Mouse (Mus musculus) liver, embryonic 12.5 days (tissue): ENCODE measurements around the gene Zfp820. TPM values are rescaled to one million over a fixed set of nuclear protein-coding genes. Genes with fewer than 3 reads are reported as not detected.
"Not testable (repeated sequence)": the region's sequence is repeated elsewhere in the genome, so short reads cannot be mapped to it uniquely, and the experiment has no call there.

Source experiments
- ATAC-seq: fragments of 200-750 bp; cut with Nextera tagmentation; 2 replicates; pipeline ENCODE4 v1.8.0; 2017; ENCODE audit warnings: moderate number of reproducible peaks, mild to moderate bottlenecking, moderate library complexity
- H3K27ac ChIP-seq: fragments of 300-500 bp; sonication (generic); 2 replicates; pipeline ENCODE4 v1.5.1; 2016; ENCODE audit warnings: mild to moderate bottlenecking
- H3K27me3 ChIP-seq: fragments of 300-500 bp; sonication (generic); replicated peaks from 2 replicates; pipeline ENCODE4 v1.6.1; 2016; ENCODE audit warnings: mild to moderate bottlenecking, moderate library complexity
- H3K36me3 ChIP-seq: fragments of 300-500 bp; sonication (generic); 2 replicates; pipeline ENCODE4 v1.6.1; 2016; ENCODE audit warnings: mild to moderate bottlenecking, moderate library complexity
- H3K4me1 ChIP-seq: fragments of 300-500 bp; sonication (generic); 2 replicates; pipeline ENCODE4 v1.6.1; 2016
- H3K4me2 ChIP-seq: fragments of 300-500 bp; sonication (generic); 2 replicates; pipeline ENCODE4 v1.6.1; 2016; ENCODE audit warnings: mild to moderate bottlenecking, moderate library complexity
- H3K4me3 ChIP-seq: fragments of 300-500 bp; sonication (generic); 2 replicates; pipeline ENCODE4 v1.5.1; 2016; ENCODE audit warnings: mild to moderate bottlenecking, moderate library complexity
- H3K9ac ChIP-seq: fragments of 300-500 bp; sonication (generic); 2 replicates; pipeline ENCODE4 v1.6.1; 2016; ENCODE audit warnings: mild to moderate bottlenecking, moderate library complexity
- H3K9me3 ChIP-seq: fragments of 300-500 bp; sonication (generic); replicated peaks from 2 replicates; pipeline ENCODE4 v1.6.1; 2016; ENCODE audit warnings: mild to moderate bottlenecking, moderate library complexity
- WGBS: fragments of 180-500 bp; shearing (Covaris S2); methylation state at CpG from one replicate; pipeline ENCODE4 v1.1.7; 2016; ENCODE audit not compliant: insufficient replicate concordance; 5-methylcytosine and 5-hydroxymethylcytosine counted together
- polyA plus RNA-seq: library from polyadenylated mRNA; unstranded; fragments of >200 nt; fragmentation: Nextera tagmentation; extraction: Ambion mirVana; gene quantifications from 2 replicates; pipeline ENCODE4 v1.2.1, GENCODE M21; 2016

Zfp820 gene
- 2.3 TPM in 2 replicates for polyA plus RNA-seq

- WGBS: 3% methylated on average over 22 of the region's 22 CpGs
- Histone ChIP-seq H3K36me3 (no peaks in the 10 kb centered on the region), H3K27ac (peak within 1 kb of the TSS; percentile 72), H3K4me3 (peak within 1 kb of the TSS; percentile 70), H3K27me3 (no peaks in the 10 kb centered on the region), H3K9ac (peak within 1 kb of the TSS; percentile 72), H3K4me1 (peaks cover 5% of the 10 kb centered on the region; the same call in 1 of the 2 replicates), H3K4me2 (peak within 1 kb of the TSS; percentile 73), H3K9me3 (no peaks in the 10 kb centered on the region)
- ATAC-seq: peak; percentile 93
Measured at GRCm38 (mm10) chr17:21845545-21846321, at the start of gene Zfp820. Gene Zfp820, minus strand, starts transcription at chr17:21845772.

GRCm38 (mm10) chr17:21871256-21871655 lies 25.7 kb upstream of the Zfp820 start:
- no peaks in the 10 kb centered on the region for H3K27me3 ChIP-seq
- H3K9ac ChIP-seq: no peak overlapping the region
- H3K4me2 ChIP-seq: no peak overlapping the region
- WGBS: 62% methylated on average over 1 of the region's 1 CpGs
- H3K27ac ChIP-seq: no peak overlapping the region
- H3K4me1 ChIP-seq: no peaks in the 10 kb centered on the region
- ATAC-seq: no peak
- H3K4me3 ChIP-seq: no peak overlapping the region
- no peaks in the 10 kb centered on the region for H3K9me3 ChIP-seq
- H3K36me3 ChIP-seq: no peaks in the 10 kb centered on the region

DNA sequence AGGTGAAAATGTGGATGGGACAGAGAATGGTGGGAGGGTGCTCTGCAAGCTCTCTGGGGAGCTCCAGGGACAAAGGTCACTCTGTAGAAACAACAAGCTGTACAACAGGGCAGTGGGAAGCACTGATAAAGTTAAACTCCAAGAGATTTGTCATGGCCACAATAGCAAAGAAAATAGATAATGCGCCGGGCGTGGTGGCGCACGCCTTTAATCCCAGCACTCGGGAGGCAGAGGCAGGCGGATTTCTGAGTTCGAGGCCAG lies 680 bp upstream of the Zfp820 start:
- not testable (repeated sequence) for H3K27me3 ChIP-seq, H3K9me3 ChIP-seq, H3K36me3 ChIP-seq, H3K27ac ChIP-seq, H3K4me1 ChIP-seq, H3K4me3 ChIP-seq, H3K9ac ChIP-seq
- H3K4me2 ChIP-seq: peak overlapping the region; percentile 73; the same call in 1 of the 2 replicates
- 71% methylated on average over 8 of the region's 8 CpGs for WGBS
- ATAC-seq: peak; percentile 52; the same call in 1 of the 2 replicates

- Histone ChIP-seq H3K9me3 (no peaks in the 10 kb centered on the region), H3K4me2 (no peak overlapping the region), H3K27me3 (no peaks in the 10 kb centered on the region), H3K27ac (no peak overlapping the region), H3K9ac (no peak overlapping the region), H3K4me1 (no peaks in the 10 kb centered on the region), H3K4me3 (no peak overlapping the region), H3K36me3 (no peaks in the 10 kb centered on the region)
- ATAC-seq: no peak
- WGBS: 44% methylated on average over 2 of the region's 2 CpGs
Measured at GRCm38 (mm10) chr17:21838510-21838909, 7.1 kb downstream of the Zfp820 start.

GRCm38 (mm10) chr17:21801373-21801772 lies 44.2 kb downstream of the Zfp820 start:
- not testable (repeated sequence) for H3K4me1 ChIP-seq, H3K4me3 ChIP-seq, H3K4me2 ChIP-seq, H3K27ac ChIP-seq, H3K27me3 ChIP-seq, H3K9me3 ChIP-seq, ATAC-seq, H3K9ac ChIP-seq, H3K36me3 ChIP-seq
- 31% methylated on average over 19 of the region's 19 CpGs for WGBS

DNA sequence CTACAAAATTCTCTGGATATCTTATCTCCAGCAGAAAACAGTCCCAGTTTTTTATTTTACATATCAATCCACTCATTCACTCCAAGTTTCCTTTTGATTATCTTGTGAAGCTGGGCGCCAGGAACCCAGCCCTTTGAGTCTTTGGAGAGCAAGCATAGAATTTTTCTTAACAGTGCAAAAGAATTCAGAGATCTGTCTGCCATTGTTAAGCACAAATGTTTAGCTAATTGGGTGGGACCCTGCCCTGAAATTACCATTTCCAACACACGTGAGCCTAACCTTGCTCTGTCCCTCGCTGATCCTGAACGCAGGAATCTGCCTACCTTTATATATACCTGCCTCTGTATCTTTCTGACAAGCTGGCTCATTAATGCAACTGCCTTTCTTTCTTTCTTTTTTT lies 53.3 kb downstream of the Zfp820 start:
- Histone ChIP-seq H3K36me3 (no peaks in the 10 kb centered on the region), H3K9ac (no peak overlapping the region), H3K4me3 (no peak overlapping the region), H3K27me3 (no peaks in the 10 kb centered on the region), H3K27ac (no peak overlapping the region), H3K9me3 (no peaks in the 10 kb centered on the region), H3K4me2 (no peak overlapping the region), H3K4me1 (no peaks in the 10 kb centered on the region)
- ATAC-seq: no peak
- WGBS: 66% methylated on average over 4 of the region's 4 CpGs

GRCm38 (mm10) chr17:21770336-21770735 lies 75.2 kb downstream of the Zfp820 start:
- H3K9me3 ChIP-seq: no peaks in the 10 kb centered on the region
- no peak for ATAC-seq
- H3K4me2 ChIP-seq: no peak overlapping the region
- no peaks in the 10 kb centered on the region for H3K36me3 ChIP-seq
- 71% methylated on average over 2 of the region's 2 CpGs for WGBS
- no peak overlapping the region for H3K4me3 ChIP-seq
- no peak overlapping the region for H3K27ac ChIP-seq
- H3K9ac ChIP-seq: no peak overlapping the region
- no peaks in the 10 kb centered on the region for H3K4me1 ChIP-seq
- H3K27me3 ChIP-seq: no peaks in the 10 kb centered on the region

Other genes with a start within 250 kb of the Zfp820 start
- gene Zfp983, start 195.1 kb downstream of the Zfp820 start, polyA plus RNA-seq: 1.6 and 2.0 TPM in 2 replicates
- gene Gm10226, start 153.9 kb downstream of the Zfp820 start, polyA plus RNA-seq: 5.1 and 5.2 TPM in 2 replicates
- 6.1 and 6.4 TPM in 2 replicates for gene Zfp760, start 138.0 kb downstream of the Zfp820 start, polyA plus RNA-seq
- gene Zfp229, start 115.0 kb downstream of the Zfp820 start, polyA plus RNA-seq: 3.6 TPM in 2 replicates
- gene Zfp995, start 64.2 kb upstream of the Zfp820 start, polyA plus RNA-seq: 1.5 and 2.1 TPM in 2 replicates
- 12.0 and 12.9 TPM in 2 replicates for gene Zfp942, start 116.7 kb upstream of the Zfp820 start, polyA plus RNA-seq
- 7.4 and 7.9 TPM in 2 replicates for gene Zfp943, start 116.8 kb upstream of the Zfp820 start, polyA plus RNA-seq